Mouse (Mus musculus): ENCODE data around the gene Eral1. TPM values are rescaled to one million over a fixed set of nuclear protein-coding genes. Genes with fewer than 3 reads are reported as not detected.

The Eral1 gene
- polyA plus RNA-seq, 1 experiment from 2014 or later = 35.0 TPM

- Histone ChIP-seq H3K4me2 (ENCODE audit: low read depth, low read length) (no peak overlapping the region), H3K36me3 (ENCODE audit: control insufficient read depth, insufficient read depth, low read length) (peaks cover 21% of the 10 kb centered on the region), H3K4me3 (ENCODE audit: low read length) (no peak overlapping the region), H3K9me3 (ENCODE audit: control insufficient read depth, low read length) (no peaks in the 10 kb centered on the region), H3K27ac (ENCODE audit: low read length) (no peak overlapping the region), H3K27me3 (ENCODE audit: control insufficient read depth, insufficient read depth, low read depth, low read length) (no peaks in the 10 kb centered on the region), H3K4me1 (replicated peaks; ENCODE audit: control insufficient read depth, insufficient read depth, low read length) (no peaks in the 10 kb centered on the region), H3K9ac (ENCODE audit: low read length) (no peak overlapping the region)
- 22% methylated on average over 6 of the region's 6 CpGs for WGBS
- no peak for ATAC-seq (ENCODE audit: low read depth)
Measured at GRCm38 (mm10) chr11:78072425-78073130, 7.6 kb downstream of the Eral1 start.

- no peaks in the 10 kb centered on the region for H3K9me3 ChIP-seq (ENCODE audit: control insufficient read depth, low read length)
- H3K4me2 ChIP-seq (ENCODE audit: low read depth, low read length) = no peak overlapping the region
- H3K36me3 ChIP-seq (ENCODE audit: control insufficient read depth, insufficient read depth, low read length) = peaks cover 20% of the 10 kb centered on the region
- ATAC-seq (ENCODE audit: low read depth) = no peak
- 79% methylated on average over 5 of the region's 5 CpGs for WGBS
- no peak overlapping the region for H3K4me3 ChIP-seq (ENCODE audit: low read length)
- no peaks in the 10 kb centered on the region for H3K4me1 ChIP-seq (replicated peaks; ENCODE audit: control insufficient read depth, insufficient read depth, low read length)
- H3K9ac ChIP-seq (ENCODE audit: low read length) = no peak overlapping the region
- no peak overlapping the region for H3K27ac ChIP-seq (ENCODE audit: low read length)
- no peaks in the 10 kb centered on the region for H3K27me3 ChIP-seq (ENCODE audit: control insufficient read depth, insufficient read depth, low read depth, low read length)
Measured at GRCm38 (mm10) chr11:78071938-78072337, 8.2 kb downstream of the Eral1 start.

- no peak for ATAC-seq (ENCODE audit: low read depth)
- Histone ChIP-seq H3K9ac (ENCODE audit: low read length) (no peak overlapping the region), H3K4me3 (ENCODE audit: low read length) (no peak overlapping the region), H3K27ac (ENCODE audit: low read length) (no peak overlapping the region), H3K36me3 (ENCODE audit: control insufficient read depth, insufficient read depth, low read length) (peaks cover 12% of the 10 kb centered on the region), H3K4me1 (replicated peaks; ENCODE audit: control insufficient read depth, insufficient read depth, low read length) (no peaks in the 10 kb centered on the region), H3K27me3 (ENCODE audit: control insufficient read depth, insufficient read depth, low read depth, low read length) (no peaks in the 10 kb centered on the region), H3K9me3 (ENCODE audit: control insufficient read depth, low read length) (no peaks in the 10 kb centered on the region), H3K4me2 (ENCODE audit: low read depth, low read length) (no peak overlapping the region)
- WGBS = 74% methylated on average over 6 of the region's 6 CpGs
Measured at GRCm38 (mm10) chr11:78069646-78070045, 10.5 kb downstream of the Eral1 start.

GRCm38 (mm10) chr11:78069130-78069529 lies 11.1 kb downstream of the Eral1 start:
- WGBS = 76% methylated on average over 5 of the region's 5 CpGs
- Histone ChIP-seq H3K9ac (ENCODE audit: low read length) (no peak overlapping the region), H3K4me1 (replicated peaks; ENCODE audit: control insufficient read depth, insufficient read depth, low read length) (no peaks in the 10 kb centered on the region), H3K4me2 (ENCODE audit: low read depth, low read length) (no peak overlapping the region), H3K4me3 (ENCODE audit: low read length) (no peak overlapping the region), H3K9me3 (ENCODE audit: control insufficient read depth, low read length) (no peaks in the 10 kb centered on the region), H3K27me3 (ENCODE audit: control insufficient read depth, insufficient read depth, low read depth, low read length) (no peaks in the 10 kb centered on the region), H3K27ac (ENCODE audit: low read length) (no peak overlapping the region), H3K36me3 (ENCODE audit: control insufficient read depth, insufficient read depth, low read length) (peaks cover 8% of the 10 kb centered on the region)
- ATAC-seq (ENCODE audit: low read depth) = no peak

GRCm38 (mm10) chr11:78067566-78067965 lies 12.6 kb downstream of the Eral1 start:
- no peaks in the 10 kb centered on the region for H3K9me3 ChIP-seq (ENCODE audit: control insufficient read depth, low read length)
- no peaks in the 10 kb centered on the region for H3K4me1 ChIP-seq (replicated peaks; ENCODE audit: control insufficient read depth, insufficient read depth, low read length)
- no peak overlapping the region for H3K9ac ChIP-seq (ENCODE audit: low read length)
- H3K27me3 ChIP-seq (ENCODE audit: control insufficient read depth, insufficient read depth, low read depth, low read length) = no peaks in the 10 kb centered on the region
- no peak for ATAC-seq (ENCODE audit: low read depth)
- no peak overlapping the region for H3K4me3 ChIP-seq (ENCODE audit: low read length)
- no peaks in the 10 kb centered on the region for H3K36me3 ChIP-seq (ENCODE audit: control insufficient read depth, insufficient read depth, low read length)
- WGBS = 61% methylated on average over 5 of the region's 5 CpGs
- no peak overlapping the region for H3K27ac ChIP-seq (ENCODE audit: low read length)
- H3K4me2 ChIP-seq (ENCODE audit: low read depth, low read length) = no peak overlapping the region

GRCm38 (mm10) chr11:78066641-78067040 lies 13.5 kb downstream of the Eral1 start:
- H3K27me3 ChIP-seq (ENCODE audit: control insufficient read depth, insufficient read depth, low read depth, low read length) = no peaks in the 10 kb centered on the region
- no peaks in the 10 kb centered on the region for H3K4me1 ChIP-seq (replicated peaks; ENCODE audit: control insufficient read depth, insufficient read depth, low read length)
- no peak overlapping the region for H3K27ac ChIP-seq (ENCODE audit: low read length)
- no peaks in the 10 kb centered on the region for H3K9me3 ChIP-seq (ENCODE audit: control insufficient read depth, low read length)
- no peak overlapping the region for H3K9ac ChIP-seq (ENCODE audit: low read length)
- ATAC-seq (ENCODE audit: low read depth) = no peak
- H3K36me3 ChIP-seq (ENCODE audit: control insufficient read depth, insufficient read depth, low read length) = no peaks in the 10 kb centered on the region
- H3K4me3 ChIP-seq (ENCODE audit: low read length) = no peak overlapping the region
- WGBS = 55% methylated on average over 2 of the region's 2 CpGs
- H3K4me2 ChIP-seq (ENCODE audit: low read depth, low read length) = no peak overlapping the region

- Histone ChIP-seq H3K9ac (ENCODE audit: low read length) (no peak overlapping the region), H3K4me3 (ENCODE audit: low read length) (no peak overlapping the region), H3K36me3 (ENCODE audit: control insufficient read depth, insufficient read depth, low read length) (no peaks in the 10 kb centered on the region), H3K27ac (ENCODE audit: low read length) (no peak overlapping the region), H3K4me2 (ENCODE audit: low read depth, low read length) (no peak overlapping the region), H3K27me3 (ENCODE audit: control insufficient read depth, insufficient read depth, low read depth, low read length) (no peaks in the 10 kb centered on the region), H3K4me1 (replicated peaks; ENCODE audit: control insufficient read depth, insufficient read depth, low read length) (no peaks in the 10 kb centered on the region), H3K9me3 (ENCODE audit: control insufficient read depth, low read length) (no peaks in the 10 kb centered on the region)
- no peak for ATAC-seq (ENCODE audit: low read depth)
- WGBS = 32% methylated on average over 2 of the region's 2 CpGs
Measured at GRCm38 (mm10) chr11:78065906-78066305, 14.3 kb downstream of the Eral1 start.

- no peak for ATAC-seq (ENCODE audit: low read depth)
- no peaks in the 10 kb centered on the region for H3K9me3 ChIP-seq (ENCODE audit: control insufficient read depth, low read length)
- H3K4me1 ChIP-seq (replicated peaks; ENCODE audit: control insufficient read depth, insufficient read depth, low read length) = no peaks in the 10 kb centered on the region
- no peak overlapping the region for H3K4me3 ChIP-seq (ENCODE audit: low read length)
- no peak overlapping the region for H3K27ac ChIP-seq (ENCODE audit: low read length)
- no peaks in the 10 kb centered on the region for H3K27me3 ChIP-seq (ENCODE audit: control insufficient read depth, insufficient read depth, low read depth, low read length)
- peaks cover 8% of the 10 kb centered on the region; the same call in 1 of the 2 replicates for H3K36me3 ChIP-seq (ENCODE audit: control insufficient read depth, insufficient read depth, low read length)
- no peak overlapping the region for H3K9ac ChIP-seq (ENCODE audit: low read length)
- no peak overlapping the region for H3K4me2 ChIP-seq (ENCODE audit: low read depth, low read length)
- 79% methylated on average over 1 of the region's 1 CpGs for WGBS
Measured at GRCm38 (mm10) chr11:78062563-78062962, 17.6 kb downstream of the Eral1 start.

GRCm38 (mm10) chr11:78059833-78060757 lies 20.1 kb downstream of the Eral1 start:
- Histone ChIP-seq H3K4me2 (ENCODE audit: low read depth, low read length) (no peak overlapping the region), H3K9me3 (ENCODE audit: control insufficient read depth, low read length) (no peaks in the 10 kb centered on the region), H3K27ac (ENCODE audit: low read length) (no peak overlapping the region), H3K4me1 (replicated peaks; ENCODE audit: control insufficient read depth, insufficient read depth, low read length) (no peaks in the 10 kb centered on the region), H3K9ac (ENCODE audit: low read length) (no peak overlapping the region), H3K4me3 (ENCODE audit: low read length) (no peak overlapping the region), H3K27me3 (ENCODE audit: control insufficient read depth, insufficient read depth, low read depth, low read length) (no peaks in the 10 kb centered on the region), H3K36me3 (ENCODE audit: control insufficient read depth, insufficient read depth, low read length) (peaks cover 8% of the 10 kb centered on the region; the same call in 1 of the 2 replicates)
- ATAC-seq (ENCODE audit: low read depth) = peak; percentile 93
- 51% methylated on average over 9 of the region's 9 CpGs for WGBS
